Mouse (Mus musculus) heart, adult 2 months (tissue): ENCODE measurements around the gene Col16a1.

Source experiments
- CTCF ChIP-seq: fragments of 200-600 bp; IDR thresholded peaks from 2 replicates; pipeline ENCODE4 v1.8.1; 2022; ENCODE audit warnings: antibody characterized with exemption, mild to moderate bottlenecking, moderate library complexity
- EP300 ChIP-seq: fragments of 200-500 bp; IDR thresholded peaks from 2 replicates; pipeline ENCODE4 v1.6.1; 2011; ENCODE audit warnings: low read depth, low read length, control low read depth; ENCODE audit not compliant: insufficient read depth
- POLR2A ChIP-seq: fragments of 200-500 bp; IDR thresholded peaks from 2 replicates; pipeline ENCODE4 v1.6.1; 2011; ENCODE audit warnings: mild to moderate bottlenecking, low read depth, low read length, control low read depth; ENCODE audit not compliant: insufficient read depth

DNA sequence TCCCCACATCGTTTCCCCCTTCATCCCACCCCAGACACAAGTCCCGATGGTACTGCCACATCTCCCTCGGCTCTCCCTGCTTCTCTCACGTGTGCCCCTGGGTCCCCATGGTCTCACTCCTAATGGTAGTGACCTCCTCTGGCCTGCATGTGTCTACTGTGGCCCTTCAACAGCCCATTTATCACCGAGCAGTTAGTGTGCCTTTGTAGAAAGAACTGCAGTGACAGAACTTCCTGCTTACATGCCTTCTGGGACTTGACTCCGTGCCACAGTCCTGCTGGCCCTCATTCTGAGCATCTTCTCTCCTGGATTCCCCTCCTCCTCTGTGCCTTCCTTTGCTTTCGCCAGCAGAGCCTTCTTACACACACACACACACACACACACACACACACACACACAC, 15.6 kb downstream of the Col16a1 start:
- TF ChIP-seq CTCF, result no peak
- no peak for TF ChIP-seq POLR2A
- TF ChIP-seq EP300, result no peak
